Mouse (Mus musculus): ENCODE results near the gene Ppp1r9a. TPM values are rescaled to one million over a fixed set of nuclear protein-coding genes. Genes with fewer than 3 reads are reported as not detected.
"Not testable (repeated sequence)": the region's sequence is repeated elsewhere in the genome, so short reads cannot be mapped to it uniquely, and the experiment has no call there.

Gene Ppp1r9a
- polyA plus RNA-seq, 1 experiment from 2014 or later = 25.2 TPM

- Histone ChIP-seq H3K9ac (no peak overlapping the region), H3K27ac (ENCODE audit: low read depth) (no peak overlapping the region), H3K36me3 (ENCODE audit: insufficient read depth) (no peaks in the 10 kb centered on the region), H3K27me3 (ENCODE audit: insufficient read depth, low read length) (no peaks in the 10 kb centered on the region), H3K4me1 (ENCODE audit: insufficient read depth) (0 out of 2 replicates have a peak, but pooled peaks cover 8% of the 10 kb centered on the region), H3K4me3 (ENCODE audit: low read depth, low read length) (no peak overlapping the region), H3K9me3 (ENCODE audit: low read depth, low read length) (no peaks in the 10 kb centered on the region), H3K4me2 (no peak overlapping the region)
- DNase-seq = peak; percentile 37
- no peak for TF ChIP-seq CTCF (IDR thresholded peaks at IDR 0.05; ENCODE audit: low read depth)
- 50% methylated on average over 6 of the region's 6 CpGs for WGBS
- ATAC-seq (ENCODE audit: insufficient read depth) = no peak
These were observed 2.8 kb upstream of the Ppp1r9a start for GRCm38 (mm10) chr6:4899906-4900305.

- ATAC-seq (ENCODE audit: insufficient read depth) (peak; percentile 77), DNase-seq (peak; percentile 57)
- peak overlapping the region; percentile 87 for H3K4me2 ChIP-seq
- H3K9ac ChIP-seq = peak overlapping the region; percentile 92
- H3K27me3 ChIP-seq (ENCODE audit: insufficient read depth, low read length) = no peaks in the 10 kb centered on the region
- no peaks in the 10 kb centered on the region for H3K36me3 ChIP-seq (ENCODE audit: insufficient read depth)
- H3K9me3 ChIP-seq (ENCODE audit: low read depth, low read length) = no peaks in the 10 kb centered on the region
- H3K4me1 ChIP-seq (ENCODE audit: insufficient read depth) = 0 out of 2 replicates have a peak, but pooled peaks cover 8% of the 10 kb centered on the region
- WGBS = under 1% methylated on average over 53 of the region's 77 CpGs
- TF ChIP-seq CTCF (IDR thresholded peaks at IDR 0.05; ENCODE audit: low read depth) = no peak
- H3K4me3 ChIP-seq (ENCODE audit: low read depth, low read length) = peak overlapping the region; percentile 74
- peak overlapping the region; percentile 93 for H3K27ac ChIP-seq (ENCODE audit: low read depth)
These were observed 773 bp downstream of the Ppp1r9a start for GRCm38 (mm10) chr6:4903325-4904054.

- H3K9me3 ChIP-seq (ENCODE audit: low read depth, low read length) = no peaks in the 10 kb centered on the region
- TF ChIP-seq CTCF (IDR thresholded peaks at IDR 0.05; ENCODE audit: low read depth) = no peak
- H3K36me3 ChIP-seq (ENCODE audit: insufficient read depth) = no peaks in the 10 kb centered on the region
- WGBS = 7% methylated on average over 9 of the region's 9 CpGs
- H3K27me3 ChIP-seq (ENCODE audit: insufficient read depth, low read length) = no peaks in the 10 kb centered on the region
- peak overlapping the region; percentile 92 for H3K9ac ChIP-seq
- H3K4me2 ChIP-seq = peak overlapping the region; percentile 87
- ATAC-seq (ENCODE audit: insufficient read depth) (no peak), DNase-seq (peak; percentile 55)
- peak overlapping the region; percentile 74 for H3K4me3 ChIP-seq (ENCODE audit: low read depth, low read length)
- 0 out of 2 replicates have a peak, but pooled peaks cover 8% of the 10 kb centered on the region for H3K4me1 ChIP-seq (ENCODE audit: insufficient read depth)
- H3K27ac ChIP-seq (ENCODE audit: low read depth) = peak overlapping the region; percentile 93
These were observed 1.3 kb downstream of the Ppp1r9a start for GRCm38 (mm10) chr6:4904055-4904450.

- Histone ChIP-seq H3K9ac (no peak overlapping the region), H3K27me3 (ENCODE audit: insufficient read depth, low read length) (no peaks in the 10 kb centered on the region), H3K9me3 (ENCODE audit: low read depth, low read length) (no peaks in the 10 kb centered on the region), H3K27ac (ENCODE audit: low read depth) (no peak overlapping the region), H3K36me3 (ENCODE audit: insufficient read depth) (no peaks in the 10 kb centered on the region), H3K4me3 (ENCODE audit: low read depth, low read length) (no peak overlapping the region), H3K4me1 (ENCODE audit: insufficient read depth) (no peaks in the 10 kb centered on the region; the same call in 1 of the 2 replicates), H3K4me2 (no peak overlapping the region)
- no peak for TF ChIP-seq CTCF (IDR thresholded peaks at IDR 0.05; ENCODE audit: low read depth)
- ATAC-seq (ENCODE audit: insufficient read depth) = no peak
- no peak for DNase-seq
- WGBS = 57% methylated on average over 10 of the region's 10 CpGs
These were observed 7.4 kb downstream of the Ppp1r9a start for GRCm38 (mm10) chr6:4910042-4910634.

GRCm38 (mm10) chr6:4918470-4918869, 15.8 kb downstream of the Ppp1r9a start:
- DNase-seq (peak; percentile 73), ATAC-seq (ENCODE audit: insufficient read depth) (peak; percentile 14; the same call in 1 of the 2 replicates)
- H3K4me2 ChIP-seq = no peak overlapping the region
- no peak overlapping the region for H3K4me3 ChIP-seq (ENCODE audit: low read depth, low read length)
- no peaks in the 10 kb centered on the region for H3K4me1 ChIP-seq (ENCODE audit: insufficient read depth)
- 53% methylated on average over 5 of the region's 5 CpGs for WGBS
- H3K27me3 ChIP-seq (ENCODE audit: insufficient read depth, low read length) = no peaks in the 10 kb centered on the region
- no peak overlapping the region for H3K27ac ChIP-seq (ENCODE audit: low read depth)
- TF ChIP-seq CTCF (IDR thresholded peaks at IDR 0.05; ENCODE audit: low read depth) = no peak
- H3K9me3 ChIP-seq (ENCODE audit: low read depth, low read length) = no peaks in the 10 kb centered on the region
- no peaks in the 10 kb centered on the region for H3K36me3 ChIP-seq (ENCODE audit: insufficient read depth)
- no peak overlapping the region for H3K9ac ChIP-seq

GRCm38 (mm10) chr6:4923791-4924190, 21.1 kb downstream of the Ppp1r9a start:
- H3K4me1 ChIP-seq (ENCODE audit: insufficient read depth); H3K4me2 ChIP-seq; H3K36me3 ChIP-seq (ENCODE audit: insufficient read depth); H3K9ac ChIP-seq; DNase-seq; H3K27me3 ChIP-seq (ENCODE audit: insufficient read depth, low read length); H3K9me3 ChIP-seq (ENCODE audit: low read depth, low read length); H3K27ac ChIP-seq (ENCODE audit: low read depth); H3K4me3 ChIP-seq (ENCODE audit: low read depth, low read length): not testable (repeated sequence)
- ATAC-seq (ENCODE audit: insufficient read depth) = peak; percentile 28; the same call in 1 of the 2 replicates

GRCm38 (mm10) chr6:4925966-4926687, 23.4 kb downstream of the Ppp1r9a start:
- DNase-seq (no peak), ATAC-seq (ENCODE audit: insufficient read depth) (no peak)
- no peak overlapping the region for H3K4me2 ChIP-seq
- no peak overlapping the region for H3K4me3 ChIP-seq (ENCODE audit: low read depth, low read length)
- H3K4me1 ChIP-seq (ENCODE audit: insufficient read depth) = no peaks in the 10 kb centered on the region
- 61% methylated on average over 14 of the region's 14 CpGs for WGBS
- no peaks in the 10 kb centered on the region for H3K36me3 ChIP-seq (ENCODE audit: insufficient read depth)
- no peak for TF ChIP-seq CTCF (IDR thresholded peaks at IDR 0.05; ENCODE audit: low read depth)
- H3K9me3 ChIP-seq (ENCODE audit: low read depth, low read length) = no peaks in the 10 kb centered on the region
- no peaks in the 10 kb centered on the region for H3K27me3 ChIP-seq (ENCODE audit: insufficient read depth, low read length)
- no peak overlapping the region for H3K9ac ChIP-seq
- H3K27ac ChIP-seq (ENCODE audit: low read depth) = no peak overlapping the region

Data from lung, embryonic 14.5 days (tissue).